Mouse (Mus musculus): Measurements from ENCODE around the gene Arhgap35.

GRCm38 (mm10) chr7:16501571-16501970 is 113.2 kb downstream of the Arhgap35 start:
- TF ChIP-seq CTCF (IDR thresholded peaks at IDR 0.05; ENCODE audit: control insufficient read depth, insufficient read depth, insufficient read length) (no peak), MYOD1 (IDR thresholded peaks at IDR 0.05; ENCODE audit: control insufficient read depth, insufficient read length, low read depth) (no peak), USF1 (IDR thresholded peaks at IDR 0.05; ENCODE audit: low read depth) (no peak), FOSL1 (IDR thresholded peaks at IDR 0.05; ENCODE audit: insufficient read depth, low read length, poor library complexity, severe bottlenecking) (no peak), MYOG (IDR thresholded peaks at IDR 0.05; ENCODE audit: control insufficient read depth, extremely low read depth, insufficient read length) (no peak)
